Mouse (Mus musculus): Measurements from ENCODE around the gene Gm12845.
"Not testable (repeated sequence)": the region's sequence is repeated elsewhere in the genome, so short reads cannot be mapped to it uniquely, and the experiment has no call there.

DNA sequence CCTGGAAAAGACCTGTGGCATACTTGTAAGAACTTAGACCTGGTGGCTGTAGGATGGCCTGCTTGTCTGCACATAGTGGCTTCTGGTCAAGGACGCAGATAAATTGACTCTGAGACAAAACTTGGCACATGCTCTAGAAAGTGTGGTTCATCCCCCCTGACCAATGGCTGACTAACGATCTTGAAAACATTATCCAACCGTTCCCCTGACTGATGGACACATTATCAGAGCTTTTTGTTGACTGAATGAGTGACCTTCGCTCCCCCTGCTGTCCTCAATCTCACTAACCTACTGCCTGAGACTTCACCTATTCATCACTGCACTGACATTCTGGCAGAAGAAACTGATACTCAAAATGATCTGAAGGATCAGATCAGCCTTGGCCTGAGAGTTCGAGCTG is 28.3 kb downstream of the Gm12845 start:
- not testable (repeated sequence) for TF ChIP-seq GATA1 (IDR thresholded peaks at IDR 0.05; ENCODE audit: borderline replicate concordance, low read length); FLI1 (IDR thresholded peaks at IDR 0.05; ENCODE audit: low read length)

Data from megakaryocyte, embryonic 14.5 days (primary cell).